Mouse (Mus musculus) erythroblast, embryonic 14.5 days (primary cell): ENCODE data around the gene C1qtnf2.

Source experiments
- GATA1 ChIP-seq: IDR thresholded peaks from 2 replicates; pipeline ENCODE4 v1.6.1; 2012; ENCODE audit warnings: low read length, inconsistent platforms, mixed read lengths
- TAL1 ChIP-seq: IDR thresholded peaks from 3 replicates; pipeline ENCODE4 v1.6.1; 2012; ENCODE audit warnings: low read length, inconsistent platforms, mixed read lengths

GRCm38 (mm10) chr11:43518086-43518485 lies 44.0 kb downstream of the C1qtnf2 start:
- TF ChIP-seq GATA1 (no peak), TAL1 (no peak)
